Mouse (Mus musculus) limb, embryonic 13.5 days (tissue): Measurements from ENCODE around the gene Lyl1. TPM values are rescaled to one million over a fixed set of nuclear protein-coding genes. Genes with fewer than 3 reads are reported as not detected.

ENCODE experiments used
- polyA plus RNA-seq: library from polyadenylated mRNA; unstranded; fragments of >200 nt; fragmentation: Nextera tagmentation; extraction: Ambion mirVana; gene quantifications from 2 replicates; pipeline ENCODE4 v1.2.1, GENCODE M21; 2015

The Lyl1 gene
- polyA plus RNA-seq, 1 experiment from 2014 or later: 4.1 TPM

Other genes starting within 250 kb of the Lyl1 start
- 71.9 and 73.0 TPM in 2 replicates for gene Ier2, start 38.6 kb upstream of the Lyl1 start, polyA plus RNA-seq
- gene Trmt1, start 15.2 kb upstream of the Lyl1 start, polyA plus RNA-seq: 70.8 and 72.7 TPM in 2 replicates
- 15.0 and 15.2 TPM in 2 replicates for gene Nacc1, start 13.6 kb upstream of the Lyl1 start, polyA plus RNA-seq
- gene G430095P16Rik, start 21.6 kb downstream of the Lyl1 start, polyA plus RNA-seq: 7.1 and 9.8 TPM in 2 replicates
- gene Nfix, start 98.9 kb downstream of the Lyl1 start, polyA plus RNA-seq: 46.9 and 48.0 TPM in 2 replicates
- 6.3 TPM in 2 replicates for gene Dand5, start 121.4 kb downstream of the Lyl1 start, polyA plus RNA-seq
- gene Gadd45gip1, start 130.1 kb downstream of the Lyl1 start, polyA plus RNA-seq: 48.1 and 48.4 TPM in 2 replicates
- gene Rad23a, start 139.2 kb downstream of the Lyl1 start, polyA plus RNA-seq: 106 TPM in 2 replicates
- 943 and 1,018 TPM in 2 replicates for gene Calr, start 145.5 kb downstream of the Lyl1 start, polyA plus RNA-seq
- 108 and 109 TPM in 2 replicates for gene Farsa, start 155.5 kb downstream of the Lyl1 start, polyA plus RNA-seq
- 82.7 and 92.5 TPM in 2 replicates for gene Syce2, start 170.7 kb downstream of the Lyl1 start, polyA plus RNA-seq
- 41.7 and 42.1 TPM in 2 replicates for gene Gcdh, start 192.5 kb downstream of the Lyl1 start, polyA plus RNA-seq
- gene Klf1, start 200.5 kb downstream of the Lyl1 start, polyA plus RNA-seq: 2.4 and 4.4 TPM in 2 replicates
- gene Dnase2a, start 207.1 kb downstream of the Lyl1 start, polyA plus RNA-seq: 16.4 and 18.5 TPM in 2 replicates
- gene Mast1, start 235.9 kb downstream of the Lyl1 start, polyA plus RNA-seq: 0.32 and 0.55 TPM in 2 replicates
- gene Rtbdn, start 245.5 kb downstream of the Lyl1 start, polyA plus RNA-seq: 0.20 and 0.47 TPM in 2 replicates